Comparison of ENCODE assay signal across 8 mouse cellular contexts in genomic region chr11:74834359-74834638, GRCm38 (mm10). TPM values are rescaled to one million over a fixed set of nuclear protein-coding genes. Genes with fewer than 3 reads are reported as not detected.
DNase-seq lines count a peak whose midpoint lies in the region; ATAC-seq and TF ChIP-seq lines count a peak whose summit lies in the region.
"Had no signal": no experiment of that assay in that cellular context is flagged by ENCODE, and none has a peak within 500 bp of the region (broad histone marks: within the 10 kb centered on the region; RNA-seq: fewer than 3 reads in every experiment).

No protein-coding gene starts in this region.

- H3K27me3 ChIP-seq in kidney, adult 2 months (replicated peaks; ENCODE audit: control insufficient read depth, insufficient read depth, low read length): no peaks in the 10 kb centered on the region
- no peaks in the 10 kb centered on the region for H3K27me3 ChIP-seq in testis, adult 2 months (ENCODE audit: control insufficient read depth, insufficient read depth, low read length)
- no peaks in the 10 kb centered on the region for H3K27me3 ChIP-seq in limb, embryonic 10.5 days (ENCODE audit: low read depth, poor library complexity, severe bottlenecking)
- H3K27me3 ChIP-seq in stomach, embryonic 16.5 days (ENCODE audit: control insufficient read depth, insufficient read depth, low read length): no peaks in the 10 kb centered on the region

- no peak for DNase-seq in kidney, adult 2 months
- DNase-seq in kidney, adult 9 months: no peak
- no peak for DNase-seq in testis, postnatal 10 days (ENCODE audit: low spot score)
- DNase-seq in limb, embryonic 10.5 days (ENCODE audit: low spot score): no peak
- DNase-seq in MN1 (ENCODE audit: low spot score): no peak
- DNase-seq: lung, adult 18-20 months had no signal

- 3% methylated on average over 1 of the region's 1 CpGs for WGBS in kidney, adult 2 months
- WGBS in limb, embryonic 10.5 days: 79% methylated on average over 1 of the region's 1 CpGs
- WGBS in stomach, embryonic 16.5 days: 39% methylated on average over 1 of the region's 1 CpGs

- no peak overlapping the region for H3K4me3 ChIP-seq in kidney, adult 2 months (ENCODE audit: insufficient read depth, low read depth, low read length)
- H3K4me3 ChIP-seq in testis, adult 2 months (ENCODE audit: control insufficient read depth, low read depth, low read length): no peak overlapping the region
- H3K4me3 ChIP-seq in limb, embryonic 10.5 days: no peak overlapping the region
- no peak overlapping the region for H3K4me3 ChIP-seq in stomach, embryonic 16.5 days (replicated peaks; ENCODE audit: low read length)

- peak overlapping the region; percentile 61 for H3K27ac ChIP-seq in kidney, adult 2 months (ENCODE audit: insufficient read depth, low read depth, low read length)
- peak overlapping the region; percentile 26; the same call in 1 of the 2 replicates for H3K27ac ChIP-seq in testis, adult 2 months (ENCODE audit: control insufficient read depth, insufficient read depth, low read depth, low read length)
- H3K27ac ChIP-seq in limb, embryonic 10.5 days: peak overlapping the region; percentile 14; the same call in 1 of the 2 replicates
- H3K27ac ChIP-seq in stomach, embryonic 16.5 days (ENCODE audit: low read length): peak overlapping the region; percentile 40; the same call in 1 of the 2 replicates

- H3K9me3 ChIP-seq in limb, embryonic 10.5 days (replicated peaks): no peaks in the 10 kb centered on the region
- H3K9me3 ChIP-seq in stomach, embryonic 16.5 days (replicated peaks; ENCODE audit: control insufficient read depth, low read length): no peaks in the 10 kb centered on the region

- TF ChIP-seq POLR2A in kidney, adult 2 months (IDR thresholded peaks at IDR 0.05; ENCODE audit: low read depth, low read length): no peak
- TF ChIP-seq POLR2A in testis, adult 2 months (IDR thresholded peaks at IDR 0.05; ENCODE audit: control insufficient read depth, low read depth, low read length): no peak

- peaks cover 32% of the 10 kb centered on the region for H3K4me1 ChIP-seq in kidney, adult 2 months (ENCODE audit: control insufficient read depth, insufficient read depth, low read length)
- peaks cover 63% of the 10 kb centered on the region for H3K4me1 ChIP-seq in testis, adult 2 months (ENCODE audit: control insufficient read depth, insufficient read depth, low read length)
- peaks cover 71% of the 10 kb centered on the region for H3K4me1 ChIP-seq in limb, embryonic 10.5 days
- peaks cover 37% of the 10 kb centered on the region for H3K4me1 ChIP-seq in stomach, embryonic 16.5 days (ENCODE audit: control insufficient read depth, insufficient read depth, low read length)

- no peak overlapping the region for H3K4me2 ChIP-seq in stomach, embryonic 16.5 days (ENCODE audit: low read depth, low read length)

- 0 out of 2 replicates have a peak, but pooled peaks have one; percentile 15 for TF ChIP-seq CTCF in kidney, adult 2 months (conservative IDR thresholded peaks at IDR 0.05; ENCODE audit: insufficient read depth, insufficient read length, low read depth, low read length)
- TF ChIP-seq CTCF in testis, adult 2 months (IDR thresholded peaks at IDR 0.05; ENCODE audit: control insufficient read depth, insufficient read depth, insufficient replicate concordance, low read depth, low read length): no peak

- no peaks in the 10 kb centered on the region for H3K36me3 ChIP-seq in kidney, adult 2 months (ENCODE audit: control insufficient read depth, insufficient read depth, low read length)
- no peaks in the 10 kb centered on the region for H3K36me3 ChIP-seq in testis, adult 2 months (ENCODE audit: control insufficient read depth, insufficient read depth, low read length)
- peaks cover 9% of the 10 kb centered on the region for H3K36me3 ChIP-seq in limb, embryonic 10.5 days
- no peaks in the 10 kb centered on the region for H3K36me3 ChIP-seq in stomach, embryonic 16.5 days (ENCODE audit: control insufficient read depth, insufficient read depth, low read length)

- ATAC-seq in stomach, embryonic 16.5 days (ENCODE audit: insufficient read depth, low FRiP score): no peak

- H3K9ac ChIP-seq in stomach, embryonic 16.5 days (ENCODE audit: low read length): 0 out of 2 replicates have a peak overlapping the region, but pooled peaks have one; percentile 22

RNA-seq across cellular contexts. Expression of gene Mnt, which starts 3.6 kb away (rescaled TPM):
- polyA plus RNA-seq in kidney, adult 2 months (2012; rRNA removed): 12.8 and 13.9 TPM in 2 replicates
- polyA plus RNA-seq in testis, adult 2 months (2012; rRNA removed): 42.6 and 44.0 TPM in 2 replicates
- 4.8 and 5.7 TPM in 2 replicates for polyA plus RNA-seq in limb, embryonic 10.5 days (2016; fragmentation: Nextera tagmentation; extraction: Ambion mirVana)
- 2.5 and 3.2 TPM in 2 replicates for polyA plus RNA-seq in stomach, embryonic 16.5 days (2015; fragmentation: Nextera tagmentation; extraction: Ambion mirVana)
